Mouse (Mus musculus) hindbrain, embryonic 14.5 days (tissue): ENCODE results near the gene Abca14. TPM values are rescaled to one million over a fixed set of nuclear protein-coding genes. Genes with fewer than 3 reads are reported as not detected.

Experiments
- ATAC-seq: fragments of 200-750 bp; cut with Nextera tagmentation; 2 replicates; pipeline ENCODE4 v1.8.0; 2017; ENCODE audit warnings: moderate number of reproducible peaks, mild to moderate bottlenecking, moderate TSS enrichment, moderate library complexity; ENCODE audit not compliant: low FRiP score
- DNase-seq: peaks from one replicate; pipeline ENCODE4 v3.0.0-alpha.2; 2015; ENCODE audit warnings: low spot score
- H3K27ac ChIP-seq: fragments of 300-500 bp; sonication (generic); 2 replicates; pipeline ENCODE4 v1.5.1; 2014; ENCODE audit warnings: mild to moderate bottlenecking, moderate library complexity
- H3K27me3 ChIP-seq: fragments of 300-500 bp; sonication (generic); 2 replicates; pipeline ENCODE4 v1.6.1; 2014; ENCODE audit warnings: mild to moderate bottlenecking, low read length, mixed read lengths; ENCODE audit not compliant: control insufficient read depth, insufficient read depth
- H3K36me3 ChIP-seq: fragments of 300-500 bp; sonication (generic); replicated peaks from 2 replicates; pipeline ENCODE4 v1.6.1; 2014; ENCODE audit not compliant: control insufficient read depth, insufficient read depth
- H3K4me1 ChIP-seq: fragments of 300-500 bp; sonication (generic); replicated peaks from 2 replicates; pipeline ENCODE4 v1.6.1; 2014; ENCODE audit warnings: antibody characterized with exemption, low read length, mixed read lengths; ENCODE audit not compliant: control insufficient read depth, insufficient read depth
- H3K4me2 ChIP-seq: fragments of 300-500 bp; sonication (generic); replicated peaks from 2 replicates; pipeline ENCODE4 v1.6.1; 2014; ENCODE audit warnings: mild to moderate bottlenecking, moderate library complexity
- H3K4me3 ChIP-seq: fragments of 300-500 bp; sonication (generic); replicated peaks from 2 replicates; pipeline ENCODE4 v1.5.1; 2014; ENCODE audit warnings: mild to moderate bottlenecking, low read length
- H3K9ac ChIP-seq: fragments of 300-500 bp; sonication (generic); 2 replicates; pipeline ENCODE4 v1.6.1; 2014
- H3K9me3 ChIP-seq: fragments of 300-500 bp; sonication (generic); 2 replicates; pipeline ENCODE4 v1.6.1; 2016; ENCODE audit warnings: low read length; ENCODE audit not compliant: control insufficient read depth
- WGBS: fragments of 180-500 bp; shearing (Covaris S2); extraction: QIAGEN DNeasy Blood & Tissue Kit; methylation state at CpG from one replicate; pipeline ENCODE4 v1.1.7; 2014; 5-methylcytosine and 5-hydroxymethylcytosine counted together
- polyA plus RNA-seq: library from polyadenylated mRNA; unstranded; fragments of >200 nt; fragmentation: Nextera tagmentation; extraction: Ambion mirVana; gene quantifications from 2 replicates; pipeline ENCODE4 v1.2.1, GENCODE M21; 2014

The Abca14 gene
- not detected in 2 replicates for polyA plus RNA-seq

GRCm38 (mm10) chr7:120203789-120204188, at the start of gene Abca14:
Gene Abca14, plus strand, starts transcription at chr7:120203961.
- Histone ChIP-seq H3K4me3 (no peak within 1 kb of the TSS), H3K27ac (no peak within 1 kb of the TSS), H3K9me3 (no peaks in the 10 kb centered on the region), H3K9ac (no peak within 1 kb of the TSS), H3K27me3 (peaks cover 25% of the 10 kb centered on the region), H3K4me1 (peaks cover 8% of the 10 kb centered on the region; the same call in 1 of the 2 replicates), H3K4me2 (peak within 1 kb of the TSS; percentile 26), H3K36me3 (no peaks in the 10 kb centered on the region)
- DNase-seq: peak; percentile 79
- ATAC-seq: peak; percentile 87
- 4% methylated on average over 26 of the region's 26 CpGs for WGBS

- no peaks in the 10 kb centered on the region for H3K9me3 ChIP-seq
- H3K4me2 ChIP-seq: no peak overlapping the region
- no peaks in the 10 kb centered on the region for H3K36me3 ChIP-seq
- H3K4me3 ChIP-seq: no peak overlapping the region
- H3K4me1 ChIP-seq: peaks cover 14% of the 10 kb centered on the region
- no peaks in the 10 kb centered on the region for H3K27me3 ChIP-seq
- no peak for DNase-seq
- WGBS: 20% methylated on average over 2 of the region's 2 CpGs
- ATAC-seq: no peak
- no peak overlapping the region for H3K27ac ChIP-seq
- H3K9ac ChIP-seq: no peak overlapping the region
These were observed 46.8 kb upstream of the Abca14 start for GRCm38 (mm10) chr7:120156841-120157409.

GRCm38 (mm10) chr7:120157575-120158061, 46.1 kb upstream of the Abca14 start:
- Histone ChIP-seq H3K4me2 (no peak overlapping the region), H3K27ac (no peak overlapping the region), H3K4me3 (no peak overlapping the region), H3K9ac (no peak overlapping the region), H3K4me1 (peaks cover 14% of the 10 kb centered on the region), H3K9me3 (no peaks in the 10 kb centered on the region), H3K27me3 (no peaks in the 10 kb centered on the region), H3K36me3 (no peaks in the 10 kb centered on the region)
- 18% methylated on average over 5 of the region's 5 CpGs for WGBS
- peak; percentile 72 for ATAC-seq
- DNase-seq: no peak

GRCm38 (mm10) chr7:120158121-120158613, 45.6 kb upstream of the Abca14 start:
- H3K9ac ChIP-seq: no peak overlapping the region
- peaks cover 14% of the 10 kb centered on the region for H3K4me1 ChIP-seq
- H3K4me3 ChIP-seq: no peak overlapping the region
- DNase-seq: no peak
- ATAC-seq: peak; percentile 55; the same call in 1 of the 2 replicates
- H3K9me3 ChIP-seq: no peaks in the 10 kb centered on the region
- no peaks in the 10 kb centered on the region for H3K36me3 ChIP-seq
- H3K27me3 ChIP-seq: no peaks in the 10 kb centered on the region
- WGBS: 33% methylated on average over 4 of the region's 4 CpGs
- H3K27ac ChIP-seq: no peak overlapping the region
- H3K4me2 ChIP-seq: no peak overlapping the region

- no peaks in the 10 kb centered on the region for H3K27me3 ChIP-seq
- no peaks in the 10 kb centered on the region for H3K9me3 ChIP-seq
- no peaks in the 10 kb centered on the region for H3K4me1 ChIP-seq
- no peak overlapping the region for H3K9ac ChIP-seq
- no peak overlapping the region for H3K4me2 ChIP-seq
- H3K36me3 ChIP-seq: no peaks in the 10 kb centered on the region
- 90% methylated on average over 11 of the region's 11 CpGs for WGBS
- no peak overlapping the region for H3K4me3 ChIP-seq
- no peak for ATAC-seq
- no peak for DNase-seq
- H3K27ac ChIP-seq: no peak overlapping the region
These were observed 40.0 kb upstream of the Abca14 start for GRCm38 (mm10) chr7:120163581-120164251.

GRCm38 (mm10) chr7:120172188-120172700, 31.5 kb upstream of the Abca14 start:
- no peak for ATAC-seq
- no peak overlapping the region for H3K4me2 ChIP-seq
- H3K36me3 ChIP-seq: no peaks in the 10 kb centered on the region
- no peak overlapping the region for H3K4me3 ChIP-seq
- H3K4me1 ChIP-seq: no peaks in the 10 kb centered on the region
- 96% methylated on average over 1 of the region's 1 CpGs for WGBS
- H3K9ac ChIP-seq: no peak overlapping the region
- no peaks in the 10 kb centered on the region for H3K27me3 ChIP-seq
- H3K27ac ChIP-seq: no peak overlapping the region
- DNase-seq: no peak
- H3K9me3 ChIP-seq: no peaks in the 10 kb centered on the region

GRCm38 (mm10) chr7:120173603-120174244, 30.0 kb upstream of the Abca14 start, which contains the start of gene Anks4b:
Gene Anks4b, plus strand, starts transcription at chr7:120173858.
- 86% methylated on average over 10 of the region's 10 CpGs for WGBS
- DNase-seq: no peak
- no peaks in the 10 kb centered on the region for H3K9me3 ChIP-seq
- H3K36me3 ChIP-seq: no peaks in the 10 kb centered on the region
- H3K4me3 ChIP-seq: no peak within 1 kb of the TSS
- H3K4me1 ChIP-seq: 0 out of 2 replicates have a peak, but pooled peaks cover 2% of the 10 kb centered on the region
- no peak within 1 kb of the TSS for H3K4me2 ChIP-seq
- no peak within 1 kb of the TSS for H3K9ac ChIP-seq
- H3K27me3 ChIP-seq: no peaks in the 10 kb centered on the region
- no peak for ATAC-seq
- H3K27ac ChIP-seq: no peak within 1 kb of the TSS

- Histone ChIP-seq H3K27me3 (no peaks in the 10 kb centered on the region), H3K27ac (no peak overlapping the region), H3K4me1 (0 out of 2 replicates have a peak, but pooled peaks cover 2% of the 10 kb centered on the region), H3K9ac (no peak overlapping the region), H3K4me3 (no peak overlapping the region), H3K4me2 (no peak overlapping the region), H3K9me3 (no peaks in the 10 kb centered on the region), H3K36me3 (no peaks in the 10 kb centered on the region)
- DNase-seq: no peak
- WGBS: 89% methylated on average over 11 of the region's 11 CpGs
- ATAC-seq: no peak
These were observed 28.8 kb upstream of the Abca14 start for GRCm38 (mm10) chr7:120174723-120175504.
